Mouse (Mus musculus): ENCODE data around the gene Syne1. TPM values are rescaled to one million over a fixed set of nuclear protein-coding genes. Genes with fewer than 3 reads are reported as not detected.

Gene Syne1
- total and polyA plus RNA-seq, 3 experiments, result 5.3 to 6.8 TPM; not detected in 1

DNA sequence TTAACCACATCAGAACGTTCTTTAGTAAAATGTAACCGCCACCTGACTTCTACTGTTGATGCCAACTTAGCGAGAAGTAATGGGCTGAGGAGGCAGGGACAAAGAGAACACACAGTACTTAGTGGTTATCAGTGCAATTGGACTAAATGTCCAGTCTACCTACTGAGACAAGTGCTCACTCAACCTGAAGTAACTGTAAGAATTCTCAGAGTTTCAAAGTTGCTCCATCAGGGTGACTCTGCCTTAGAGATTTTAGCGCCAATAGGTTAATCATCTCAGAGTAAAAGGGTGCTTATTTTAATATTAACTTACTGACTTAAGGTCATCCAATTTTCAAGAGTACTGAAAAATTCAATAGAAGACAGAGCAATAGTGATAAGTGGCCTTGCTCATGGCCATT lies 525.4 kb downstream of the Syne1 start:
- TF ChIP-seq MEF2A (IDR thresholded peaks at IDR 0.05; ENCODE audit: extremely low read depth, insufficient replicate concordance, low read depth, low read length, poor library complexity, severe bottlenecking) (no peak), USF1 (IDR thresholded peaks at IDR 0.05; ENCODE audit: low read depth, low read length) (no peak), GATA1 (IDR thresholded peaks at IDR 0.05; ENCODE audit: low read depth, low read length) (no peak), ZC3H11A (IDR thresholded peaks at IDR 0.05; ENCODE audit: low read depth, low read length) (no peak), KAT2A (conservative IDR thresholded peaks at IDR 0.05; ENCODE audit: low read depth, low read length) (no peak), TCF12 (IDR thresholded peaks at IDR 0.05; ENCODE audit: low read depth, low read length) (no peak), ZKSCAN1 (IDR thresholded peaks at IDR 0.05; ENCODE audit: low read depth, low read length) (no peak), POLR2AphosphoS2 (IDR thresholded peaks at IDR 0.05; ENCODE audit: low read length) (no peak), HCFC1 (IDR thresholded peaks at IDR 0.05; ENCODE audit: low read depth, low read length) (no peak), GABPA (IDR thresholded peaks at IDR 0.05; ENCODE audit: low read depth, low read length) (no peak), BHLHE40 (IDR thresholded peaks at IDR 0.05; ENCODE audit: borderline replicate concordance, low read depth, low read length) (no peak)
- H3K79me2 ChIP-seq (ENCODE audit: control insufficient read depth, insufficient read depth, low read length, poor library complexity), result no peaks in the 10 kb centered on the region
- no peak overlapping the region for H3K9ac ChIP-seq (ENCODE audit: control insufficient read depth, low read depth, low read length, poor library complexity, severe bottlenecking)
- no peaks in the 10 kb centered on the region for H3K4me1 ChIP-seq (ENCODE audit: control insufficient read depth in 1 of 2, insufficient read depth in 2 of 2, low read length in 2 of 2)
- no peaks in the 10 kb centered on the region for H3K36me3 ChIP-seq (ENCODE audit: control insufficient read depth in 1 of 2, insufficient read depth in 2 of 2, low read length in 2 of 2)
- no peaks in the 10 kb centered on the region for H3K9me3 ChIP-seq (replicated peaks; ENCODE audit: insufficient read depth, low read length)
- DNase-seq (ENCODE audit: low read depth, low spot score), result no peak
- no peak overlapping the region for H3K4me3 ChIP-seq (ENCODE audit: control insufficient read depth in 1 of 2, insufficient read depth in 1 of 2, low read depth in 2 of 2, low read length in 2 of 2)
- H3K27ac ChIP-seq (ENCODE audit: control insufficient read depth, low read depth, low read length), result no peak overlapping the region
- no peaks in the 10 kb centered on the region for H3K27me3 ChIP-seq (ENCODE audit: control insufficient read depth in 1 of 2, insufficient read depth in 2 of 2, low read length in 2 of 2)

DNA sequence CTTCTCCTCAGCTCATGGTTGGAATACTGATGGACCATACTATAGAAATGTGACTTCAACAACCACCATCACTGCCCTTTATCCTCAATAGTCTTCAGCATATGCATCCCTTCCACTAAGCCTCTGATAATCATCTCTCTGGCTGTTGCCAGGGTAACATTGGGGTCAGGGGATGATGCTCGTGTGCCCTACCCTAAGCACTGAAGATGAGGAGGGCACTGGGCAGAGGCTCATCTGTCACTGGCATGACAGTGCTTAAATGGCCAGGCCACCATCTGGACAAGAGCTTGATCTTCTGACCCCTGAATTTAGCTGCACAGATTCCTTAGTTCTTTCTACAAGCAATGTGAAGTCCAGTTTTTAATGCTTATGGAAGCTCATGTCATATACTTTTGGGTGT lies 534.1 kb downstream of the Syne1 start:
- Histone ChIP-seq H3K4me1 (ENCODE audit: control insufficient read depth in 1 of 2, insufficient read depth in 2 of 2, low read length in 2 of 2) (no peaks in the 10 kb centered on the region), H3K4me3 (ENCODE audit: control insufficient read depth in 1 of 2, insufficient read depth in 1 of 2, low read depth in 2 of 2, low read length in 2 of 2) (no peak overlapping the region), H3K9me3 (replicated peaks; ENCODE audit: insufficient read depth, low read length) (no peaks in the 10 kb centered on the region), H3K36me3 (ENCODE audit: control insufficient read depth in 1 of 2, insufficient read depth in 2 of 2, low read length in 2 of 2) (no peaks in the 10 kb centered on the region), H3K27ac (ENCODE audit: control insufficient read depth, low read depth, low read length) (no peak overlapping the region), H3K9ac (ENCODE audit: control insufficient read depth, low read depth, low read length, poor library complexity, severe bottlenecking) (no peak overlapping the region), H3K79me2 (ENCODE audit: control insufficient read depth, insufficient read depth, low read length, poor library complexity) (no peaks in the 10 kb centered on the region), H3K27me3 (ENCODE audit: control insufficient read depth in 1 of 2, insufficient read depth in 2 of 2, low read length in 2 of 2) (no peaks in the 10 kb centered on the region)
- no peak for DNase-seq (ENCODE audit: low read depth, low spot score)
- TF ChIP-seq HCFC1 (IDR thresholded peaks at IDR 0.05; ENCODE audit: low read depth, low read length), result no peak
- TF ChIP-seq JUND (IDR thresholded peaks at IDR 0.05; ENCODE audit: low read depth, low read length), result no peak
- TF ChIP-seq POLR2A (IDR thresholded peaks at IDR 0.05; ENCODE audit: control insufficient read depth in 1 of 2, insufficient read depth in 1 of 2, low read depth in 1 of 2, low read length in 2 of 2, poor library complexity in 1 of 2), result no peak
- no peak for TF ChIP-seq MAX (IDR thresholded peaks at IDR 0.05; ENCODE audit: low read length)
- no peak for TF ChIP-seq BHLHE40 (IDR thresholded peaks at IDR 0.05; ENCODE audit: borderline replicate concordance, low read depth, low read length)
- no peak for TF ChIP-seq MYB (IDR thresholded peaks at IDR 0.05; ENCODE audit: low read depth, low read length)
- no peak for TF ChIP-seq ZC3H11A (IDR thresholded peaks at IDR 0.05; ENCODE audit: low read depth, low read length)
- no peak for TF ChIP-seq TAL1 (IDR thresholded peaks at IDR 0.05; ENCODE audit: low read length)
- TF ChIP-seq POLR2AphosphoS5 (IDR thresholded peaks at IDR 0.05; ENCODE audit: borderline replicate concordance, low read depth, low read length), result no peak

All from MEL (cell line).